Mouse (Mus musculus) kidney, embryonic 15.5 days (tissue): Measurements from ENCODE around the gene Ppp6r1. TPM values are rescaled to one million over a fixed set of nuclear protein-coding genes. Genes with fewer than 3 reads are reported as not detected.

ENCODE experiments used
- ATAC-seq: fragments of 200-750 bp; cut with Nextera tagmentation; replicated peaks from 2 replicates; pipeline ENCODE4 v1.8.0; 2017; ENCODE audit warnings: moderate TSS enrichment; ENCODE audit not compliant: low FRiP score
- H3K27ac ChIP-seq: fragments of 300-500 bp; sonication (generic); 2 replicates; pipeline ENCODE4 v1.5.1; 2015; ENCODE audit warnings: mild to moderate bottlenecking, inconsistent platforms
- H3K27me3 ChIP-seq: fragments of 300-500 bp; sonication (generic); 2 replicates; pipeline ENCODE4 v1.6.1; 2015; ENCODE audit warnings: inconsistent platforms
- H3K36me3 ChIP-seq: fragments of 300-500 bp; sonication (generic); 2 replicates; pipeline ENCODE4 v1.6.1; 2015; ENCODE audit warnings: inconsistent platforms
- H3K4me1 ChIP-seq: fragments of 300-500 bp; sonication (generic); 2 replicates; pipeline ENCODE4 v1.6.1; 2015; ENCODE audit warnings: inconsistent platforms
- H3K4me2 ChIP-seq: fragments of 300-500 bp; sonication (generic); 2 replicates; pipeline ENCODE4 v1.6.1; 2015; ENCODE audit warnings: moderate library complexity, mild to moderate bottlenecking, inconsistent platforms
- H3K4me3 ChIP-seq: fragments of 300-500 bp; sonication (generic); replicated peaks from 2 replicates; pipeline ENCODE4 v1.5.1; 2015; ENCODE audit warnings: mild to moderate bottlenecking, inconsistent platforms
- H3K9ac ChIP-seq: fragments of 300-500 bp; sonication (generic); 2 replicates; pipeline ENCODE4 v1.6.1; 2015; ENCODE audit warnings: mild to moderate bottlenecking, inconsistent platforms
- H3K9me3 ChIP-seq: fragments of 300-500 bp; sonication (generic); replicated peaks from 2 replicates; pipeline ENCODE4 v1.6.1; 2016; ENCODE audit warnings: inconsistent platforms
- WGBS: fragments of 180-500 bp; shearing (Covaris S2); methylation state at CpG from one replicate; pipeline ENCODE4 v1.1.7; 2015; ENCODE audit warnings: mixed read lengths; 5-methylcytosine and 5-hydroxymethylcytosine counted together
- polyA plus RNA-seq: library from polyadenylated mRNA; unstranded; fragments of >200 nt; fragmentation: Nextera tagmentation; extraction: Ambion mirVana; gene quantifications from 2 replicates; pipeline ENCODE4 v1.2.1, GENCODE M21; 2015

Ppp6r1 gene
- polyA plus RNA-seq, 1 experiment from 2014 or later: 7.8 TPM

DNA sequence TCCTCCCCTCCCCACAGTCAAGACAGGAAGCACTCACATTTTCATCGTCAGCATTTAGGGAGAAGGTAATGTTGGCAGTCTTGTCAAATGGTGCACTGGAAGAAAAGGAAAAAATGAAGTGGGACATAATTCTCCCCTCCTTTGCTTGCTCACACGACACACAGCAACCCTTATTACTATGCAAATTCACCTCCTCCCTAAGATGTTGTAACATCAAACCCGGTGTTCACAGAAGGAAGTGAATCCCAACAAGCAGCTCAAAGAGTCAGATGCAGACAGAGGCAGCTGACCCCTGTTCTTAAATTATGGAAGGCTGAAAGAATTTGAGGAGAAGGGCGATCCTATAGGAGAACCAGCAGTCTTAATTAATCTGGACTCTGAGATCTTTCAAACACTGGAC, 22.6 kb downstream of the Ppp6r1 start:
- 84% methylated on average over 4 of the region's 4 CpGs for WGBS
- Histone ChIP-seq H3K36me3 (peaks cover 92% of the 10 kb centered on the region), H3K27me3 (no peaks in the 10 kb centered on the region), H3K4me3 (no peak overlapping the region), H3K4me2 (no peak overlapping the region), H3K9me3 (no peaks in the 10 kb centered on the region), H3K27ac (no peak overlapping the region), H3K4me1 (no peaks in the 10 kb centered on the region), H3K9ac (no peak overlapping the region)
- ATAC-seq: no peak

DNA sequence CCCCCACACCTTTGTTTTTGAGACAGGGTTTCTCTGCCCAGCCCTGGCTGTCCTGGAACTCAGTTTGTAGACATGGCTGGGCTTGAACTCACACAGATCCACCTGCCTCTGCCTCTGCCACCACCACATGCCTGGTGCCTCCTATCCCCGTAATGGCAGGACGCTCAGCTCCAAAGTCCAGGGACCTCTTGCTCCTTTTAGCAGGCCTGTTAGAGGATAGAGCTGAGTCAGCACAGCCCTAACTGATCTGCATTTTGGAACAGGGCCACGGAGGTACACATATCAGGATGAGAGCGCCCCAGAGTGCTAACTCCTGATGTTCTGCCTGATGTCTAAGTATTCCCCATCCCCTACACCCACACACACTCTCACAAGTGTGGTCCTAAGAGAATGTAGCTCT, 27.8 kb downstream of the Ppp6r1 start, which contains the start of gene Tmem86b:
TSS of gene Tmem86b (minus strand) at position 392 of the 400 bp plus-strand sequence.
- H3K9me3 ChIP-seq: no peaks in the 10 kb centered on the region
- 0 out of 2 replicates have a peak, but pooled peaks have one; percentile 19 for ATAC-seq
- H3K9ac ChIP-seq: no peak within 1 kb of the TSS
- H3K4me2 ChIP-seq: no peak within 1 kb of the TSS
- no peaks in the 10 kb centered on the region for H3K4me1 ChIP-seq
- H3K36me3 ChIP-seq: peaks cover 74% of the 10 kb centered on the region
- no peak within 1 kb of the TSS for H3K4me3 ChIP-seq
- 90% methylated on average over 4 of the region's 4 CpGs for WGBS
- H3K27me3 ChIP-seq: no peaks in the 10 kb centered on the region
- no peak within 1 kb of the TSS for H3K27ac ChIP-seq

DNA sequence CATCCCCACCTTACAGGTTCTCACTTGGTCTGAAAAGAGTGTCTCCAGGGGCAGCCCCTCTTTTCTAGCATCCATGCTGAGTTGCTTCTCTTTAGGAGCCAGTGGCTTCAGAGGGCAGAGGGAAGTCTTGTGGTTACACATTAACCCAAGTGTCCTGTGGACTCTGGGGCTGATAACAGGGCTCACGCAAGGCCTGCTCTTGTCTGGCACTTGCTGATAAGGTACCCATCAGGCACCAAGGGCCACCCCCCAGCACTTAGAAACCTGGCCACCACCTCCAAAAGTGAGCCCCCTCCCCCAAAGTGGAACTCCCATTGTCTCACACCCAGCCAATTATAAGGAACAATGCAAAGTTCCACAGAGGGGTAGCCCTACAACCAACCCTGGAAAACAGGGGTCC, 28.6 kb downstream of the Ppp6r1 start:
- WGBS: 85% methylated on average over 1 of the region's 1 CpGs
- H3K27ac ChIP-seq: no peak overlapping the region

DNA sequence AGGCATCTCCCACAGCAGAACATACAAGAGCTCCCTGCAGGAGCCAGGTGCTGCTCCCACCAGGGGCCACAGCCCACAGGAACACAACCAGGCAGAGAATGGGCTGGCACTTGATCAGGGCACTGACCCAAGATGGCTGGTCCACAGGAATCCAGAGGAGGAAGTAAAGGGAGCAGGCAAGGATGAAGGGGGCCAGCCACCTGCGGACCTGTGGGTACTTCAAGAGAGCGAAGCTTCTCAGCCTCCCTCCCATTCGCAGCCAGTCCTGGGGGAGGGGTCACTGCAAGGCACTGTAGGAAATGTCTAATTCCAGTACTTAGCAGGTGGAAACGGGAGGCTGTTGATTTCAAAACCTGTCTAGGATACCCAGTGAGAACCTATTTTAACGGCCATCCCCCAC, 29.2 kb downstream of the Ppp6r1 start:
- Histone ChIP-seq H3K4me3 (no peak overlapping the region), H3K9ac (no peak overlapping the region), H3K9me3 (no peaks in the 10 kb centered on the region), H3K36me3 (peaks cover 62% of the 10 kb centered on the region), H3K4me2 (no peak overlapping the region), H3K27me3 (no peaks in the 10 kb centered on the region), H3K4me1 (no peaks in the 10 kb centered on the region), H3K27ac (no peak overlapping the region)
- no peak; the same call in 1 of the 2 replicates for ATAC-seq
- 97% methylated on average over 5 of the region's 5 CpGs for WGBS

More for the DNA sequence above, 28.6 kb downstream of the Ppp6r1 start:
- Histone ChIP-seq H3K36me3 (peaks cover 67% of the 10 kb centered on the region), H3K9ac (no peak overlapping the region), H3K4me3 (no peak overlapping the region), H3K4me2 (no peak overlapping the region), H3K27me3 (no peaks in the 10 kb centered on the region), H3K4me1 (no peaks in the 10 kb centered on the region), H3K9me3 (no peaks in the 10 kb centered on the region)
- peak; percentile 72 for ATAC-seq

DNA sequence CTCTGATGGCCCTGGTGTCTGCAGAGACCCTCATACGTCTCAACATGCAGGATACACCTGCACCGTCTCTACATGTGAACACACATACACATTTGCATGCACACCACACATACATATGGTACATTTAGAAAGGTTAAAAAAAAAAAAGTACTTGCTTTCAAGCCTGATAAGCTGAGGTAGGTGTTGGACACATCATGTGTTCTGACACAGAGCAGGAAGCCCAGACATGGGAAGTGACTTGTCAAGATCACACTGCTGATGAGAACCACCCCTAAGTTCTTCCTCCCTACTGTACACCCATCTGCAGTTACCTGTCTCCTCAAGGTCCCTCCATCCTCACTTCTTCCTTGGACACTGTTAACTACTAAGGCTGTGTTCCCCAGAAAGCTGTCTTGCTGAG, 32.9 kb downstream of the Ppp6r1 start:
- Histone ChIP-seq H3K4me3 (no peak overlapping the region), H3K36me3 (peaks cover 28% of the 10 kb centered on the region), H3K4me2 (no peak overlapping the region), H3K27me3 (no peaks in the 10 kb centered on the region), H3K27ac (no peak overlapping the region), H3K9ac (no peak overlapping the region), H3K9me3 (no peaks in the 10 kb centered on the region), H3K4me1 (peaks cover 4% of the 10 kb centered on the region; the same call in 1 of the 2 replicates)
- no peak for ATAC-seq
- WGBS: 88% methylated on average over 2 of the region's 2 CpGs

DNA sequence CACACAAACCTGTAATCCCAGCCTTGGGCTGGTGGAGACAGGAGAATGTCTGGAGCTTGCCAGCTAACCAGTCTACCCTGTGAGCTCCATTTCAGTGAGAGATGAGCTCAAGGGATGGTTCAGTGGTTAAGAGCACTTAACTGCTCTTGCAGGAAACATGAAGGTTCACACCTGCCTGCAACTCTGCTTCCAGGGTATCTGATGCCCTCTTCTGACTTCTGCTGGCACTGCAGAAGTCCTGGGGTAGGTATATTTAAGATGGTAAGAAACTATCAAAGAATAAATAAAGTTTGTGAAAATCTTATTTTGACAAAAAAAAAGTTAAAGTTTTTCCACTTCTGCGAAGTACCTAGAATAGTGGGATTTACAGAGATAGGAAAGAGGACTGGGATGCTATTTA, 34.5 kb downstream of the Ppp6r1 start:
- WGBS: 56% methylated on average over 1 of the region's 1 CpGs
- ATAC-seq: 0 out of 2 replicates have a peak, but pooled peaks have one; percentile 8
- H3K4me3 ChIP-seq: no peak overlapping the region

DNA sequence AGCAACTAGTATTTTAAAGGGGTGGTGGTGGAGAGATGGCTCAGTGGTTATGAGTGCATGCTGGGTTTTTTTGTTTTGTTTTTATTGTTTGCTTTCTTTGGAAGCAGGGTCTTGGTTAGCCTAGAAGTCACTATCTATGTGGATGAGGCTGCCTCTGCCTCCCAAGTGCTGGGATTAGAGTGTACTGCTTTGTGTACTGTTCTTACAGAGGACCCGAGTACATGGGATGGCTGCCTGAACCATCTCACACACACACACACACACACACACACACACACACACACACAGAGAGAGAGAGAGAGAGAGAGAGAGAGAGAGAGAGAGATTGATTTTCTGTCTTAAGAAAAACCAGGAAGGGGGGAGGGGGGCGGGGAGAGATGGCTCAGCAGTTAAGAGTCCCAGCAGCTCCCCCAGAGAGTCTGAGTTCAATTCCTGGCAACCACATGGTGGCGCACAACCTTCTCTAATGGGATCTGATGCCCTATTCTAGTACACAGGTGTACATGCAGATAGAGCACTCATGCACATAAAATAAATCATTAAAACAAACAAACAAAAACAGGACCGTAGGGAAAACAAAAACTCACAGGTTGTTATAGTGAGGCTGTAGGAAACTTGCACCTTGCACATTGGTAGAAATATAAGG, 35.2 kb downstream of the Ppp6r1 start:
- peaks cover 7% of the 10 kb centered on the region for H3K36me3 ChIP-seq
- no peak overlapping the region for H3K27ac ChIP-seq
- peak; percentile 44; the same call in 1 of the 2 replicates for ATAC-seq
- H3K4me1 ChIP-seq: peaks cover 4% of the 10 kb centered on the region; the same call in 1 of the 2 replicates
- no peaks in the 10 kb centered on the region for H3K27me3 ChIP-seq
- 25% methylated on average over 4 of the region's 4 CpGs for WGBS
- no peak overlapping the region for H3K9ac ChIP-seq
- no peak overlapping the region for H3K4me2 ChIP-seq
- no peaks in the 10 kb centered on the region for H3K9me3 ChIP-seq
- no peak overlapping the region for H3K4me3 ChIP-seq

More for the DNA sequence above, 34.5 kb downstream of the Ppp6r1 start:
- Histone ChIP-seq H3K27ac (no peak overlapping the region), H3K4me1 (peaks cover 4% of the 10 kb centered on the region; the same call in 1 of the 2 replicates), H3K9me3 (no peaks in the 10 kb centered on the region), H3K9ac (no peak overlapping the region), H3K27me3 (no peaks in the 10 kb centered on the region), H3K36me3 (peaks cover 14% of the 10 kb centered on the region), H3K4me2 (no peak overlapping the region)

DNA sequence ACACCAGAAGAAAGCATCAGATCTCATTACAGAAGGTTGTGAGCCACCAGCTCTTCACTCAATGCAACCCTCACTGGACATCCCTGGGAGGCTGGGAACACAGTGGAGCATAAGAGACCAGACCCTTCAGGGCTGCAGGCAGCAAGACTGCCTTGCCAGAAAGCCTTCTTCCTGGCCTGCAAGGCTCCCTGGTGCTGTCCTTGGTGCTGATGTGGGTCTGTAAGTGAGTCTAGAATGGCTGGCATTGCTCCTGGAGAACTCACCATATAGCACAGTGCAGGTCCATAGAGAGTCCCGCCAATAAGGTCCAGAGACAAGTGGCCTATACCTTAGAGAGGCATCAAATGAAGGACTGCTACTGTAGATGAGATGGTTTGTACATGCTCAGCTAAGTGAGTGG, 38.8 kb downstream of the Ppp6r1 start:
- 31% methylated on average over 1 of the region's 1 CpGs for WGBS
- Histone ChIP-seq H3K4me3 (no peak overlapping the region), H3K4me2 (no peak overlapping the region), H3K9me3 (no peaks in the 10 kb centered on the region), H3K36me3 (no peaks in the 10 kb centered on the region), H3K27me3 (no peaks in the 10 kb centered on the region), H3K9ac (no peak overlapping the region), H3K4me1 (peaks cover 4% of the 10 kb centered on the region; the same call in 1 of the 2 replicates), H3K27ac (no peak overlapping the region)
- no peak for ATAC-seq

DNA sequence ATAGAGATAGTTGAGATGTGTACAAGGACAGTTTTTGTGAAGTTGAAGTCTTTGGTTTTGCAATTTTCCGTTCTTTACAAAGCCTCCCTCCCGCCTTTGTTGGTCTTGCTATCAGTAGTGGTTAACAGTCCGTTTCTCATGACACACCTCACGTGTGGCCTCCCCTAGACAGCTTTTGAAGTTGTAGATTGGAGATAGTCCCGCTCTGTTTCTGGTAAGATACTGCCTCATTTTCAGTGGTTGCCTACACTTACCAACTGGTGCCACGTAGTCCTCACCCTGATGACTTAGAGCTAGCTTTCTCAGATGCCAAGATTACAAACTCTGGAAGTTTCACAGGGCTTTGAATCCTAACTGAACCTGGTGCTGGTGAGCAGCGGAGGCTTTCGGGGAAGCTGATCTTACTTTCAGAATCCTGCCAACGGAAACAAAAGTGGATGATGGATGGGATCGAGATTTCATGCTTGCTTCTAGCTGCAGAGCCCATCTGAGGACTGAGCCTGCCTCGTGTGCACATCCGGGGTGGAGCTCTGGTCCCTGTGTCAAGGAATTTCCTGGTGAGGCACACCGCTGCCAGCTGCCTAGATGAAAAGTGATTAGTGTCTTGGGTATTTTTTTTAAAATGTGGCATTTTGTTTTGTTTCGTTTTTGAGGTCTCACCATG, 44.9 kb downstream of the Ppp6r1 start:
- Histone ChIP-seq H3K36me3 (no peaks in the 10 kb centered on the region), H3K9ac (no peak overlapping the region), H3K27me3 (no peaks in the 10 kb centered on the region), H3K4me2 (no peak overlapping the region), H3K4me1 (no peaks in the 10 kb centered on the region), H3K4me3 (no peak overlapping the region), H3K27ac (no peak overlapping the region), H3K9me3 (no peaks in the 10 kb centered on the region)
- WGBS: 75% methylated on average over 14 of the region's 14 CpGs
- no peak for ATAC-seq

DNA sequence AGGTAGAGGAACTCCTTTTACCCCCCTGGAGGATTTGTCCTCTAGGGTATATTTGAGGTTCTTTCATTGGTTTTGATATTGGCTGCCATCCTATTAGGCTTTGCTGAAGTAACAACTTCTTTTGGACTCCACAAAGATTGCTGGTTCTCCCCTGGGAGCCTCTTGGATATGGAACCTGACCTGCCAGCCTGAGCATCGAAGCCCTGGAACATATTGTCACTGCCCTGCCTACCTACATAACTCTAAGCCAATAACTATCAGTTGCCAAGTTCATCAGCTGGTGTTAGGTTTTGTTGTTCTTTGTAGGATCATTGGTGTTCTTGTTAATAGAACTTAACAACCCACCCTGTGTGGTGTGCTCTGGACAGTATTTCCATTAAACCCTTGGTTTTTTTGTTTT, 45.9 kb downstream of the Ppp6r1 start:
- no peak for ATAC-seq

DNA sequence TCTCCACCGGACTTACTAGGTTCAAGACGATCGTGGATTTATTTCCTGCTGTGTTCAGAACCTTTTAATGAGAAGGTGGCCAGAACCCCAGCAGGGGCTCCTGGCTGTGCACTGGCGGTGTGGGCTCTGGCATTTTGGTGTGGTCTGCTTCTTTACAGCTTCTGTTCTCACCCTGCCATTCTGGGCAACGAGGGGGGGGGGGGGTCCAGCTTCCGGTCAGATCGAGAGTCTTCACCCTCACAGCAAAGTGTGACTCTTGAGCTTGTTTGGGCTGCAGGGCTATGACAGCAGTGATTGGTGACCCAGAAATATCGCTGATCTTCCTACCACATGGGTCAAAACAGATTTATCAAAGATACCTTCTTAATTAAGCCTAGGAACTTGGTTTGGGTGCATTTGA, 46.4 kb downstream of the Ppp6r1 start:
- ATAC-seq: no peak

More for the DNA sequence above, 45.9 kb downstream of the Ppp6r1 start:
- H3K4me2 ChIP-seq: no peak overlapping the region
- H3K27me3 ChIP-seq: no peaks in the 10 kb centered on the region
- H3K36me3 ChIP-seq: no peaks in the 10 kb centered on the region
- no peak overlapping the region for H3K4me3 ChIP-seq
- no peak overlapping the region for H3K27ac ChIP-seq
- H3K4me1 ChIP-seq: no peaks in the 10 kb centered on the region
- 74% methylated on average over 1 of the region's 1 CpGs for WGBS
- H3K9me3 ChIP-seq: no peaks in the 10 kb centered on the region
- H3K9ac ChIP-seq: no peak overlapping the region

DNA sequence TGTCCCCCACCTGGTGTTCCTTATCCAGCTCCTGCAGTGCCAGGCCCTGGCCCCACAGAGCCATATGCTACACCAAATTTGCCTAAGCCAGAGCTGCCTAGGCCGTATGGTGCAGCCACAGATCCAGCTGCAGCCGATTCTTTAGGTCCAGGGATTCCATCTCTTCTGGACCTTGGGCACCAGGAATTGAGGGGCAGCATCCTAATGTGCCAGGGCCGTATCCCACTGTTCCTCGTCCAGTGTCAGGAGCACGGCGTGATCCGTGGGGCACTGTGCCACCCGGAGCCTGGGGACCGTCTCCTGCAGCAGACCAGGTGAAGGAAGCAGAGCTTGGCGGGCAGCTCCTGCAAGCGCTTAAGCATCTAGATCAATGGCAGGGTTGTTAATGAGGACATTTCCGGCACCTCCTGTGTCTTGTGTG, 46.9 kb downstream of the Ppp6r1 start:
- Histone ChIP-seq H3K36me3 (no peaks in the 10 kb centered on the region), H3K9me3 (no peaks in the 10 kb centered on the region), H3K4me1 (no peaks in the 10 kb centered on the region), H3K4me3 (no peak overlapping the region), H3K27ac (no peak overlapping the region), H3K4me2 (no peak overlapping the region), H3K27me3 (no peaks in the 10 kb centered on the region), H3K9ac (no peak overlapping the region)
- no peak for ATAC-seq
- WGBS: 83% methylated on average over 12 of the region's 12 CpGs

More for the DNA sequence above, 46.4 kb downstream of the Ppp6r1 start:
- no peaks in the 10 kb centered on the region for H3K36me3 ChIP-seq
- H3K4me2 ChIP-seq: no peak overlapping the region
- H3K27ac ChIP-seq: no peak overlapping the region
- no peaks in the 10 kb centered on the region for H3K9me3 ChIP-seq
- H3K27me3 ChIP-seq: no peaks in the 10 kb centered on the region
- H3K4me3 ChIP-seq: no peak overlapping the region
- no peaks in the 10 kb centered on the region for H3K4me1 ChIP-seq
- whole genome bisulfite sequencing: 54% methylated on average over 8 of the region's 8 CpGs
- H3K9ac ChIP-seq: no peak overlapping the region
